Mouse (Mus musculus) common myeloid progenitor, adult 5-6 weeks (primary cell): ENCODE data around the gene Trpc1. TPM values are rescaled to one million over a fixed set of nuclear protein-coding genes. Genes with fewer than 3 reads are reported as not detected.

Experiments
- total RNA-seq: library from RNA; stranded (forward); fragments of 200-1000, 187-1606 nt; gene quantifications from 2 replicates; pipeline ENCODE4 v1.2.3, GENCODE M21; 2017

The Trpc1 gene
- total RNA-seq, 1 experiment from 2014 or later: not detected

Other genes starting within 250 kb of the Trpc1 start
- 204 and 227 TPM in 2 replicates for gene U2surp, start 238.4 kb downstream of the Trpc1 start, total RNA-seq
- gene Paqr9, start 190.7 kb downstream of the Trpc1 start, total RNA-seq: 7.8 and 11.7 TPM in 2 replicates
- not detected in 2 replicates for gene Pcolce2, start 112.8 kb downstream of the Trpc1 start, total RNA-seq
- gene Pls1, start 94.9 kb upstream of the Trpc1 start, total RNA-seq: 0.18 and 1.4 TPM in 2 replicates
- 60.7 and 66.0 TPM in 2 replicates for gene Atr, start 107.2 kb upstream of the Trpc1 start, total RNA-seq
- 37.0 and 42.8 TPM in 2 replicates for gene Xrn1, start 204.4 kb upstream of the Trpc1 start, total RNA-seq